Mouse (Mus musculus) small intestine, adult 2 months (tissue): ENCODE data around the gene Slc22a28.

Experiments used
- CTCF ChIP-seq: fragments of 200-500 bp; IDR thresholded peaks from 2 replicates; pipeline ENCODE4 v1.5.1; 2012; ENCODE audit warnings: low read depth, mild to moderate bottlenecking, control low read depth, inconsistent platforms, low read length, moderate library complexity, mixed read lengths; ENCODE audit not compliant: insufficient replicate concordance, insufficient read length; ENCODE audit errors: extremely low read depth
- POLR2A ChIP-seq: fragments of 200-500 bp; IDR thresholded peaks from 2 replicates; pipeline ENCODE4 v1.6.1; 2012; ENCODE audit warnings: low read depth, mild to moderate bottlenecking, control low read depth, inconsistent platforms, low read length, moderate library complexity

- TF ChIP-seq POLR2A (no peak), CTCF (no peak)
These were observed 111.9 kb downstream of the Slc22a28 start for GRCm38 (mm10) chr19:8019904-8020349.
